Mouse (Mus musculus) ES-E14 (cell line): Measurements from ENCODE around the gene Apopt1.

ENCODE experiments used
- CHD2 ChIP-seq: IDR thresholded peaks from 2 replicates; pipeline ENCODE4 v1.6.1; 2014; ENCODE audit warnings: mild to moderate bottlenecking, low read depth, low read length, inconsistent platforms
- HCFC1 ChIP-seq: IDR thresholded peaks from 2 replicates; pipeline ENCODE4 v1.6.1; 2012; ENCODE audit warnings: low read length, inconsistent platforms, borderline replicate concordance; ENCODE audit not compliant: insufficient read depth
- ZNF384 ChIP-seq: IDR thresholded peaks from 2 replicates; pipeline ENCODE4 v1.6.1; 2012; ENCODE audit warnings: low read depth, low read length, inconsistent platforms

GRCm38 (mm10) chr12:111755231-111755630 lies 42.2 kb downstream of the Apopt1 start:
- TF ChIP-seq HCFC1 (no peak), ZNF384 (no peak), CHD2 (no peak)
